Mouse (Mus musculus): ENCODE data around the gene Dlg5. TPM values are rescaled to one million over a fixed set of nuclear protein-coding genes. Genes with fewer than 3 reads are reported as not detected.

Dlg5 gene
- total and polyA plus RNA-seq, 2 experiments from 2014 or later = 2.6 to 12.3 TPM

DNA sequence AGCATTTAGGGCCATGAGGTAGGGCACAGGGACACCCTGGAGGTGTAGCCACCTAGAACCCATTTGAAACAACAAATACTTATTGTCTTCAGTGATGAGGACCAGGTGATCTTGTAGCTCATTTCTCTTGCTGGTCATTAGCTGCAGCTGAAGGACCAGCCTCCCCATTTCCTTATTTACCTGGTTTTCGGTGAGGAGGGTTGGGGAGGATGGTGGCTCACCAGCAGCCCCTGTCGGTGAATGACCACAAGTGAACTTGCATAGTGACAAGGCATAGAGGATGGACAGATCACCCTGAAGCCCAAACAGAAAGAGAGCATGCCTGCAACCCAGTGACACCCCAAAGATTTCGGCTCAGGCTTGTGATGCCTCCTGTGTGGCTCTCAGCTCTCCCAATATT, 36.6 kb upstream of the Dlg5 start:
- Histone ChIP-seq H3K36me3 (replicated peaks; ENCODE audit: control insufficient read depth, insufficient read depth, low read length) (no peaks in the 10 kb centered on the region), H3K9me3 (replicated peaks; ENCODE audit: control insufficient read depth, low read length) (no peaks in the 10 kb centered on the region), H3K27ac (ENCODE audit: low read depth) (no peak overlapping the region), H3K27me3 (ENCODE audit: control insufficient read depth, insufficient read depth, low read length) (no peaks in the 10 kb centered on the region), H3K9ac (replicated peaks; ENCODE audit: low read depth, low read length) (no peak overlapping the region), H3K4me1 (ENCODE audit: control insufficient read depth, insufficient read depth) (no peaks in the 10 kb centered on the region), H3K4me3 (ENCODE audit: low read depth, low read length) (no peak overlapping the region), H3K4me2 (ENCODE audit: low read depth, low read length) (no peak overlapping the region)
- no peak for TF ChIP-seq EP300 (IDR thresholded peaks at IDR 0.05; ENCODE audit: low read depth)
- TF ChIP-seq CTCF (IDR thresholded peaks at IDR 0.05; ENCODE audit: low read depth) = no peak
- DNase-seq (ENCODE audit: low spot score) = no peak
- ATAC-seq (ENCODE audit: insufficient read depth, low read depth) = no peak
- 74% methylated on average over 3 of the region's 3 CpGs for WGBS

DNA sequence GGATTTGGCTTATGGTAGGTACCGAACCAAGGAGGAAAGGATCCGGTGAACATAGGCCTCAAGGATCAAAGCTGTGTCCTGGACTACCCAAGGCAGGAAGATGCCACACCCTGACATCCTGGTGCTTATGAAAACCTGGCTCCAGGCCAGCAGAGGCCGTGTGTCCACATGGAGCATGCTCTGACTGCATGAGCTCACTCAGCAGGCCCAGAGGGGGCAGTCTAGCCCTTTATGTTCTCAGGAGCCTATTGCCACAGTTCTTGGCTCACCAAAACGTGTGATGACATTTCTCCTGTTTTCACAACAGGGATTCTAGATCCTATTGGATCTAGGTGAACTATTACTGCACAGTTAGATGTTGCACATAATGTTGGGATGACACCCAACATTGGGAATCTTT, 35.6 kb upstream of the Dlg5 start:
- no peak overlapping the region for H3K9ac ChIP-seq (replicated peaks; ENCODE audit: low read depth, low read length)
- no peak overlapping the region for H3K4me3 ChIP-seq (ENCODE audit: low read depth, low read length)
- no peaks in the 10 kb centered on the region for H3K27me3 ChIP-seq (ENCODE audit: control insufficient read depth, insufficient read depth, low read length)
- H3K36me3 ChIP-seq (replicated peaks; ENCODE audit: control insufficient read depth, insufficient read depth, low read length) = no peaks in the 10 kb centered on the region
- H3K9me3 ChIP-seq (replicated peaks; ENCODE audit: control insufficient read depth, low read length) = no peaks in the 10 kb centered on the region
- no peak for ATAC-seq (ENCODE audit: insufficient read depth, low read depth)
- H3K4me1 ChIP-seq (ENCODE audit: control insufficient read depth, insufficient read depth) = no peaks in the 10 kb centered on the region
- TF ChIP-seq EP300 (IDR thresholded peaks at IDR 0.05; ENCODE audit: low read depth) = no peak
- TF ChIP-seq CTCF (IDR thresholded peaks at IDR 0.05; ENCODE audit: low read depth) = no peak
- WGBS = 54% methylated on average over 4 of the region's 4 CpGs
- H3K27ac ChIP-seq (ENCODE audit: low read depth) = no peak overlapping the region
- H3K4me2 ChIP-seq (ENCODE audit: low read depth, low read length) = no peak overlapping the region
- no peak for DNase-seq (ENCODE audit: low spot score)

DNA sequence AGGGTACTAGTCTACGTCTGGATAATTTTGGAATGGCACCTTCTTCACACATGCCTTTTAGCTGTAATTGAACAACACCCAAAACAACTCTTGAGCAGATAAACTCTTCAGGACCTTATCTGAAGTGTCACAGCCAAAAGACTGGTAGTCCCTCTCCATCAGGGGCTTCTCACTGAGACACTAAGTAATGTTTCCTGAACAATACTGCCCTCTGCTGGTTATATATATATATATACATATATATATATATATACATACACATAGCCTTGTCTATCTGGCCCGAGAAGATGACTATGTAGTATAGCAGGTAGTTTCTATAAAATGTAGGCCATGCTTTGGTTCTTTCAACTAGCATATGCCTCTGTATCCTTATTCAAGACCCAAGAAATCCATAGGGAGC, 29.8 kb upstream of the Dlg5 start:
- Histone ChIP-seq H3K9ac (replicated peaks; ENCODE audit: low read depth, low read length) (no peak overlapping the region), H3K4me3 (ENCODE audit: low read depth, low read length) (no peak overlapping the region), H3K9me3 (replicated peaks; ENCODE audit: control insufficient read depth, low read length) (no peaks in the 10 kb centered on the region), H3K27me3 (ENCODE audit: control insufficient read depth, insufficient read depth, low read length) (no peaks in the 10 kb centered on the region), H3K4me2 (ENCODE audit: low read depth, low read length) (no peak overlapping the region), H3K4me1 (ENCODE audit: control insufficient read depth, insufficient read depth) (no peaks in the 10 kb centered on the region), H3K36me3 (replicated peaks; ENCODE audit: control insufficient read depth, insufficient read depth, low read length) (no peaks in the 10 kb centered on the region), H3K27ac (ENCODE audit: low read depth) (no peak overlapping the region)
- ATAC-seq (ENCODE audit: insufficient read depth, low read depth) (no peak), DNase-seq (ENCODE audit: low spot score) (peak; percentile 49)
- 24% methylated on average over 2 of the region's 2 CpGs for WGBS
- TF ChIP-seq EP300 (IDR thresholded peaks at IDR 0.05; ENCODE audit: low read depth) (no peak), CTCF (IDR thresholded peaks at IDR 0.05; ENCODE audit: low read depth) (peak; percentile 38)

DNA sequence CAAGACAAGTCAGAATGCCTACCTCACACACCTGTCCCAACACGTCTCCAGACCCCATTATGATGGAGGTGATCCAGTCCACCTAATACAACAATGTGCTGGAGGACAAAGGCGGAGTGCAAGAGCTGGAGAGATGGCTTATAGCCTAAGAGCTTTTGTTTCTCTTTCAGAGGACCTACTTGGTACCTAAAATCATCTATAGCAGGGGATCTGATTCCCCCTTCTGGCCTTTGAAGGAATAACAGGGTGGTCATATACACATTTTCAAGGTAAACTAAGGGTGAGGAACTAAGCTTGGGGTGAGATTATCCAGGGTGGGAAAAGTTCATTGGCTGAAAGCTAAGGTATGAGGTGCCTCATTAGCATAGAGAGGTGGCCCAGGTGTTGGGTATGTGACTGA, 27.9 kb upstream of the Dlg5 start:
- no peak; the same call in 1 of the 2 replicates for ATAC-seq (ENCODE audit: insufficient read depth, low read depth)
- no peak for TF ChIP-seq EP300 (IDR thresholded peaks at IDR 0.05; ENCODE audit: low read depth)
- TF ChIP-seq CTCF (IDR thresholded peaks at IDR 0.05; ENCODE audit: low read depth) = peak; percentile 73
- no peaks in the 10 kb centered on the region for H3K4me1 ChIP-seq (ENCODE audit: control insufficient read depth, insufficient read depth)
- no peak overlapping the region for H3K4me2 ChIP-seq (ENCODE audit: low read depth, low read length)
- no peak overlapping the region for H3K27ac ChIP-seq (ENCODE audit: low read depth)
- H3K36me3 ChIP-seq (replicated peaks; ENCODE audit: control insufficient read depth, insufficient read depth, low read length) = no peaks in the 10 kb centered on the region
- no peak overlapping the region for H3K4me3 ChIP-seq (ENCODE audit: low read depth, low read length)
- DNase-seq (ENCODE audit: low spot score) = peak; percentile 45
- no peaks in the 10 kb centered on the region for H3K9me3 ChIP-seq (replicated peaks; ENCODE audit: control insufficient read depth, low read length)
- WGBS = 53% methylated on average over 2 of the region's 2 CpGs
- H3K9ac ChIP-seq (replicated peaks; ENCODE audit: low read depth, low read length) = no peak overlapping the region
- H3K27me3 ChIP-seq (ENCODE audit: control insufficient read depth, insufficient read depth, low read length) = no peaks in the 10 kb centered on the region

DNA sequence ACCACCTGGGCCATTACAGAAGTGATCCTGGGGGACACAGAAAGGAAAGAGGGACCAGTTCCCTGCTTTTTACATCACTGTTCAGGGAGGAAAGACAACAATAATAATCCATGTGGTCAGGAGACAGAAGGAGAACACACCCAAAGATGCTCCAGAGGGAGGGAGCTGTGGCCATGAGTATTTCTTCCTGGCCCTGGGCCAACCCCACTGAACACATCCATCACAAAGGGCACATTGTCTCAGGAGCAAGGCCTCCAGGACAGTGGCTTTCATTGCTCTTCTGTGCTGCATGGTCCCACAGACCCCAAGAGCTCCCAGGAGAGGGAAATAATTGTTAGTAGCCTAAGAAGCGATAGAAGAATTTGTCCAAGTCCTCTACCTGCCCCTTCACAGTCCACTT, 23.9 kb upstream of the Dlg5 start:
- Histone ChIP-seq H3K4me1 (ENCODE audit: control insufficient read depth, insufficient read depth) (no peaks in the 10 kb centered on the region), H3K27me3 (ENCODE audit: control insufficient read depth, insufficient read depth, low read length) (no peaks in the 10 kb centered on the region), H3K9ac (replicated peaks; ENCODE audit: low read depth, low read length) (no peak overlapping the region), H3K36me3 (replicated peaks; ENCODE audit: control insufficient read depth, insufficient read depth, low read length) (no peaks in the 10 kb centered on the region), H3K4me3 (ENCODE audit: low read depth, low read length) (no peak overlapping the region), H3K27ac (ENCODE audit: low read depth) (no peak overlapping the region), H3K9me3 (replicated peaks; ENCODE audit: control insufficient read depth, low read length) (no peaks in the 10 kb centered on the region), H3K4me2 (ENCODE audit: low read depth, low read length) (no peak overlapping the region)
- ATAC-seq (ENCODE audit: insufficient read depth, low read depth) (no peak), DNase-seq (ENCODE audit: low spot score) (no peak)
- TF ChIP-seq EP300 (IDR thresholded peaks at IDR 0.05; ENCODE audit: low read depth) (no peak), CTCF (IDR thresholded peaks at IDR 0.05; ENCODE audit: low read depth) (no peak)
- WGBS = 75% methylated on average over 1 of the region's 1 CpGs

DNA sequence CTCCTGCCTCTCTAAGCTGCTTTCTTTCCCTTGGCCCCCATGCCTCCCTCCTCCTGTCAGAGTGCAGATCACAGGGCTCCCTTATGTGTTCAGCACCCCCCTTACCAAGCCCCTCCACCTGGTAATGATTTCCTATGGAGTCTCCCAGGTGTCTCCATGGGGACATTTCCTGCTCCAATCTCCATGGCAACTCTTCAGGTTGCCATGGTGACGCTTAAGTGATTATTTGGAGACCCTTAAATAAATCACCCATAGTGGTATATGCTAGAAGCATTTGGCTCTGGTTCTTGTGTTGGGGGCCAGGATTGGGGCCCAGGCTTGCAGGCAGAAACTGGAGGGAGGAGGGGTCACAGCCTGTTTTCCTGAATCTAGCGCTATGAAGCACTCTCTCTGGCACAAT, 17.2 kb upstream of the Dlg5 start:
- no peaks in the 10 kb centered on the region for H3K27me3 ChIP-seq (ENCODE audit: control insufficient read depth, insufficient read depth, low read length)
- H3K27ac ChIP-seq (ENCODE audit: low read depth) = no peak overlapping the region
- 55% methylated on average over 2 of the region's 2 CpGs for WGBS
- no peak overlapping the region for H3K9ac ChIP-seq (replicated peaks; ENCODE audit: low read depth, low read length)
- DNase-seq (ENCODE audit: low spot score) (no peak), ATAC-seq (ENCODE audit: insufficient read depth, low read depth) (no peak)
- no peak overlapping the region for H3K4me2 ChIP-seq (ENCODE audit: low read depth, low read length)
- no peaks in the 10 kb centered on the region for H3K9me3 ChIP-seq (replicated peaks; ENCODE audit: control insufficient read depth, low read length)
- H3K4me3 ChIP-seq (ENCODE audit: low read depth, low read length) = no peak overlapping the region
- no peaks in the 10 kb centered on the region for H3K4me1 ChIP-seq (ENCODE audit: control insufficient read depth, insufficient read depth)
- no peaks in the 10 kb centered on the region for H3K36me3 ChIP-seq (replicated peaks; ENCODE audit: control insufficient read depth, insufficient read depth, low read length)
- TF ChIP-seq EP300 (IDR thresholded peaks at IDR 0.05; ENCODE audit: low read depth) = no peak
- no peak for TF ChIP-seq CTCF (IDR thresholded peaks at IDR 0.05; ENCODE audit: low read depth)

Data from heart, postnatal 0 days (tissue).